Mouse (Mus musculus): ENCODE results near the gene Galr3. TPM values are rescaled to one million over a fixed set of nuclear protein-coding genes. Genes with fewer than 3 reads are reported as not detected.

The Galr3 gene
- polyA plus RNA-seq, 1 experiment from 2014 or later: 0.14 TPM

DNA sequence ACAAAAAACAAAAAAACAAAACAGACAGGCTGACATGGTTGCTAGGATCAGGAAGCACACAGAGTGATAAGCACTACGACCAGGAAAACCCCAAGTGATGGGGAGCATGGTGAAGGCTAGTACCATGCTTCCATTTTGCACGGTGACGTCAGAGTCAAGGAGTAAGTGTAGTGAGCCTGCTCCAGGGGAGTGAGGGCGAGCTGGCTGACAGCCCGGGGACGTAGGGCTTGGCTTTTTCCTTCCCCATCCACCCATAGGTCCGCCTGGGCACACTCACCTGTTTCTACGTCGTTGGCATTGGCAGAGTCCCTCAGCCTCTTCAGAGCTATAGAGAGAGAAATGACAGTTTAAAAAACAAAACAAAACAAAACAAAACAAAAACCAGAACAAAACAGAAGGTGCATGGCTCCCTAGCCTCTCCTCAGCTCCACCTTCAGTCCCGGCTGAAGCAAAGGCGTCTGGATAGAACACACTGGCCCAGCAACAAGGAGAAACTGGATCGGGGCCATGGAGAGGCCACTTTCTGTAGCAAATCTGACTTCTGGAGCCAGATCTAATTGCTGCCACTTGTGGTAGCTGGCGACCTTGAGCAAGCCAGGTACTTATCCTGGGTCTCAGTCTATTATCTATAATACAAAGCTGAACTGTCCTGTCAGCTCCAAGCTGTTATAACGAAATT, 19.3 kb downstream of the Galr3 start:
- ATAC-seq: no peak
- no peak overlapping the region for H3K4me3 ChIP-seq (ENCODE audit: low read length)
- H3K9me3 ChIP-seq (ENCODE audit: control insufficient read depth, low read length): no peaks in the 10 kb centered on the region
- H3K9ac ChIP-seq (ENCODE audit: low read depth, low read length): no peak overlapping the region
- no peak overlapping the region for H3K27ac ChIP-seq (ENCODE audit: low read depth, low read length)
- WGBS: 81% methylated on average over 14 of the region's 14 CpGs
- peaks cover 10% of the 10 kb centered on the region for H3K4me1 ChIP-seq (ENCODE audit: control insufficient read depth, insufficient read depth, low read depth, low read length)
- peaks cover 30% of the 10 kb centered on the region for H3K36me3 ChIP-seq (ENCODE audit: control insufficient read depth, insufficient read depth, low read length)
- peak overlapping the region; percentile 85; the same call in 1 of the 2 replicates for H3K4me2 ChIP-seq (ENCODE audit: low read length)
- no peaks in the 10 kb centered on the region for H3K27me3 ChIP-seq (replicated peaks; ENCODE audit: control insufficient read depth, insufficient read depth, low read length)

DNA sequence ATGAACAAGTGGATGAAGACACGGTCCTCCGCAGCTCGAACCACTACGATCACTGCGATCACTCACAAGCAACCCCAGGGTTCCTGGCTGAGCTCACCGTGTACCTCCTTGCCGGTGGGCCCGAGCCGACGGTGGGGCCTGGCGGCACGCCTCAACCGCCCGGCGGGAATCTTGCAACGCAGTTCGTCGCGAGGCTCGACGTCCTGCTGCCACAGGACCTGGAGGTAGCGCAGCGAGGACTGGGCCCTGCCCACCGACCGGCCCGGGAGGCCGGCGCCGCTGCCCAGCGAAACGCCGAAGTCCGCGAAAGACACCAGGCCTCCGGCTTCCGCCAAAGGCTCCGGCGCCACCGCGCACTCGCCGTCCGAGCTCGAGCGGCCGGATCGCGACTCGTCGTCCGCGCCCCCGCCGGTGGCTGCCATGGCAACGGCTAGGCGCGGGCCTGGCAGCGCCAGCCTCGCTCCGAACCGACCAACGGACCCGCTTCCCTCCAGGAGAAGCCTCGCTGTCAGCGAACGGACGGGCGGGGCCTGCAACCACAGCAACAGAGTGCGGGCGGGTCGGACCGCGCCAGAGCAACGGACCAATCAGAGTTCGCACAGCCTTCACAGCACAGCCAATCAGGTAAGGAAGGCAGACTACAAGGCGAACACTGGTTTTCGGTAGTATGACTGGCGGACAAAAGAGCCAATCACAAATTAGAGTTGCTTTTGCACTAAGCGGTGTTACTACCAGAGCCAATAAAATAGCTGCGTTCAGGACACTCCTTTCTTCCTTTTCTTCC, 20.9 kb downstream of the Galr3 start, which contains the start of gene Ankrd54:
TSS of gene Ankrd54 (minus strand) at position 518 of the 784 bp plus-strand sequence.
- ATAC-seq: peak; percentile 100
- Histone ChIP-seq H3K27ac (ENCODE audit: low read depth, low read length) (peak within 1 kb of the TSS; percentile 83), H3K36me3 (ENCODE audit: control insufficient read depth, insufficient read depth, low read length) (peaks cover 24% of the 10 kb centered on the region), H3K4me2 (ENCODE audit: low read length) (peak within 1 kb of the TSS; percentile 85), H3K27me3 (replicated peaks; ENCODE audit: control insufficient read depth, insufficient read depth, low read length) (no peaks in the 10 kb centered on the region), H3K4me1 (ENCODE audit: control insufficient read depth, insufficient read depth, low read depth, low read length) (peaks cover 10% of the 10 kb centered on the region), H3K9me3 (ENCODE audit: control insufficient read depth, low read length) (no peaks in the 10 kb centered on the region), H3K4me3 (ENCODE audit: low read length) (peak within 1 kb of the TSS; percentile 96), H3K9ac (ENCODE audit: low read depth, low read length) (peak within 1 kb of the TSS; percentile 87)
- WGBS: under 1% methylated on average over 64 of the region's 80 CpGs

DNA sequence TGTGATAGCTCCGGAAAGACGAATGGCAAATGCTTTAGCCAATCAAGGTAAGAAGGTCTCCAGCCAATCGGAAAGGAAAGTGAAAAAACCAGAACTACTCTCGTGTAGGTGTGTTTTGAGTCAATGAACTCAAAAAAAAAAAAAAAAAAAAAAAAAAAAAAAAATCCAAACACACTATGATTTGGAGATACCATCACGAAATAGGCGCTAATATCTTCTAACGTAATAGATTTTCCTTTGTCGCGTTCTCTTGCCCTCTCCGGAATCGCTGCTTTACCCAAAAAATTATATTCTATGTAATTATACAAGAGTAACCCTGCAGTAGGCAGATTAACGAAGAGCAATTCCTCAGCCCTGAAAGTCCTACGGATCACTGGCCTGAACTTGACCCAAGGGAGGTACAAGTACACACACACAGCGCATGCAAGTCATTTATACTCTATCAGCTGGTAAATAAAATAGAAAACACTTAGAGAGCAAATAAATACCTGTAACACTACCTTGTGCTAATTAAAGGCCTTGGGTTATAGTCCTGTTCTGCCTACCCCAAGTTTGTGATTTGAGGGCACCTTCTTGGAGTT, 21.6 kb downstream of the Galr3 start:
- H3K4me1 ChIP-seq (ENCODE audit: control insufficient read depth, insufficient read depth, low read depth, low read length): peaks cover 10% of the 10 kb centered on the region
- no peak for ATAC-seq
- H3K36me3 ChIP-seq (ENCODE audit: control insufficient read depth, insufficient read depth, low read length): peaks cover 18% of the 10 kb centered on the region
- H3K27me3 ChIP-seq (replicated peaks; ENCODE audit: control insufficient read depth, insufficient read depth, low read length): no peaks in the 10 kb centered on the region
- H3K4me2 ChIP-seq (ENCODE audit: low read length): peak overlapping the region; percentile 59
- peak overlapping the region; percentile 5 for H3K9ac ChIP-seq (ENCODE audit: low read depth, low read length)
- peak overlapping the region; percentile 45; the same call in 1 of the 2 replicates for H3K27ac ChIP-seq (ENCODE audit: low read depth, low read length)
- H3K9me3 ChIP-seq (ENCODE audit: control insufficient read depth, low read length): no peaks in the 10 kb centered on the region
- 10% methylated on average over 14 of the region's 14 CpGs for WGBS
- H3K4me3 ChIP-seq (ENCODE audit: low read length): peak overlapping the region; percentile 31

DNA sequence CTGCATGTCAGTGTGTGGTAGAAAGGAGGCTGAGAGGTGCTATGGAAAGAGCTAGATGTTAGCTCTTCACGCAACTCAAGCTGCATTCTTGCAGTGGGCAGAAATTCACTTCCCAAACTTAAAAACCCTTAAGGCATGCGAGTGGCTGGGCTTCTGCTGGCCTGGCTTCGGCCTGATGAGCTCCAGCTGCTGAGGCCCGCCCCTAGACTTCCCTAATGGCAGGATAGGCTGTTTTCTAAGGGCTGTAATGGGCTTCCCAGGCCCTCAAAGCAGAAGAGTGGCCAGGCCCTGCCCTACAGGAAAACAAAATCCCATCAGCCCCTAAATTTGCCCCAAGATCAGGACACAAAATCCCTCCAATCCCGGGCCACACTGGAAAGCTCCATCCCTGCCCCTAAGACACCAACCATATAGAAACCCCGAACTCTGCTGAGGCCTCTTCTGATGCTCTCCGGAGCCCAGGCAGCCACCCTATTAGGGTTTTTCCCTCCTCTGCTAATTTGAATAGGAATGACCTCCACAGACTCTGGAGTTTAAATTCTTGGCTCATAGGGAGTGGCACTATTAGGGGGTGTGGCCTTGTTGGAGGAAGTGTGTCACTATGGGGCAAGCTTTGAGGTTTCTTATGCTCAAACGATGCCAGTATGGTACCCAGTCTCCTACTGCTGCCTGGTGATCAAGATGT, 23.5 kb downstream of the Galr3 start:
- H3K9ac ChIP-seq (ENCODE audit: low read depth, low read length): no peak overlapping the region
- H3K4me3 ChIP-seq (ENCODE audit: low read length): no peak overlapping the region
- no peaks in the 10 kb centered on the region for H3K27me3 ChIP-seq (replicated peaks; ENCODE audit: control insufficient read depth, insufficient read depth, low read length)
- WGBS: 67% methylated on average over 8 of the region's 8 CpGs
- ATAC-seq: no peak
- H3K36me3 ChIP-seq (ENCODE audit: control insufficient read depth, insufficient read depth, low read length): peaks cover 2% of the 10 kb centered on the region
- peaks cover 10% of the 10 kb centered on the region for H3K4me1 ChIP-seq (ENCODE audit: control insufficient read depth, insufficient read depth, low read depth, low read length)
- no peak overlapping the region for H3K4me2 ChIP-seq (ENCODE audit: low read length)
- no peaks in the 10 kb centered on the region for H3K9me3 ChIP-seq (ENCODE audit: control insufficient read depth, low read length)
- no peak overlapping the region for H3K27ac ChIP-seq (ENCODE audit: low read depth, low read length)

DNA sequence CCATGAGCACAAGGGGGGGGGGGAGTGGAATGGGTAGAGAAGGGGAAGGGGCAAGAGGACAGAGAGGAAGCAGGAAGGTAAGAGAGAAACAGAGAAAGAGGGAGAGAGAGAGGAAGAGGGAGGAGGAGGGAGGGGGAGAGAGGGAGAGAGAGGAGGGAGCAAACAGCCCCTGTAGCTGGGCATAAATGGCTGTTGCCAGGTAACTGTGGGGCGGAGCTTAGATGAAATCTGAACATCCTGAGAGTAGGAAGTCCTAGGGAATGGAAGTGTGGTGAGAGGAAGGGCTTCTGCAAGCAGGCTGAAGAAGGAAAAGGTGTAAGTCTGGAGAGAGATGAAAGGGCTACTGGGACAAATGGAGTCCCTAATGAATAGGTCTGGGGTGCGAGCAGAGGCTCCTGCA, 24.6 kb downstream of the Galr3 start:
- Histone ChIP-seq H3K4me2 (ENCODE audit: low read length) (no peak overlapping the region), H3K36me3 (ENCODE audit: control insufficient read depth, insufficient read depth, low read length) (no peaks in the 10 kb centered on the region), H3K27ac (ENCODE audit: low read depth, low read length) (no peak overlapping the region), H3K27me3 (replicated peaks; ENCODE audit: control insufficient read depth, insufficient read depth, low read length) (no peaks in the 10 kb centered on the region), H3K4me1 (ENCODE audit: control insufficient read depth, insufficient read depth, low read depth, low read length) (peaks cover 10% of the 10 kb centered on the region), H3K9me3 (ENCODE audit: control insufficient read depth, low read length) (no peaks in the 10 kb centered on the region), H3K9ac (ENCODE audit: low read depth, low read length) (no peak overlapping the region), H3K4me3 (ENCODE audit: low read length) (no peak overlapping the region)
- no peak for ATAC-seq
- WGBS: 58% methylated on average over 2 of the region's 2 CpGs

DNA sequence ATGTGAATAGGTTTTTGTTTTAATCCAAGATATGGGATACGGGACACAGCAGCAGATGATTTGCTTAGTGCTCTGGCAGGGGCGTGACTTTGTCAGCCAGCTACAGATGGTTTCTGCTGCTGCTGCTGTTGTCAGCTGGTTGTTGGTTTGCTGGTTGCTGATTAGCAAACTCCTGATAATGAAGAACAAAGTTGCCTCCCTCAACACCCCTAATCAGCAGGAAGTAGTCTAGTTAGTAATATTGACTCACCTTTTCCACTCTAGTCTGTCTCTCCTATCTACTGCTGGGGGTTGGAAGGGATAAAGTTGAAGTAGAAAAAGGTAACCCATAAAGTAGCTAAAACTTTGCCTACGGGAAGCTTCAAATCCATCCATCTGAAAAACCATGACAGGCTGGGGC, 25.9 kb downstream of the Galr3 start:
- no peaks in the 10 kb centered on the region for H3K36me3 ChIP-seq (ENCODE audit: control insufficient read depth, insufficient read depth, low read length)
- no peak overlapping the region for H3K9ac ChIP-seq (ENCODE audit: low read depth, low read length)
- no peak for ATAC-seq
- H3K4me1 ChIP-seq (ENCODE audit: control insufficient read depth, insufficient read depth, low read depth, low read length): peaks cover 5% of the 10 kb centered on the region
- H3K27me3 ChIP-seq (replicated peaks; ENCODE audit: control insufficient read depth, insufficient read depth, low read length): no peaks in the 10 kb centered on the region
- H3K4me3 ChIP-seq (ENCODE audit: low read length): no peak overlapping the region
- no peak overlapping the region for H3K27ac ChIP-seq (ENCODE audit: low read depth, low read length)
- H3K9me3 ChIP-seq (ENCODE audit: control insufficient read depth, low read length): no peaks in the 10 kb centered on the region
- WGBS: 85% methylated on average over 3 of the region's 3 CpGs
- no peak overlapping the region for H3K4me2 ChIP-seq (ENCODE audit: low read length)

DNA sequence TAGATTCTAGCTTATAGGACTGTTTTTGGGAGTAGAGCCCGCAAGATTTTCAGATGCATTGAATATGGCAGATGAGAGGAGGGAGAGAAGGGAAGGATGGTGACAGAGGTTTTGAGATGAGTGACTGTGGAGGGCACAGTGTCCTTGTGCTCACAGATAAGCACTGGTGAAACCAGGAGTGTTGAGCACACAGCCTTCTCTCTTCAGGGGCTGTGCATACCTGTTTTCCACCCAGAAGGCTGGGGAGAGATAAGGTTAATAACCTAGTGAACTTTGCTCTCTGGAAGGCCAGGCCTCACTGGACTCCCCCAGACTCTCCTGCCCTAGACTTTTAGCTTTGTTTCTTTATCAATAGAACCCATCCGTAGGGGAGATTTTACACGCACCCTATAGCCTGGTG, 26.7 kb downstream of the Galr3 start:
- Histone ChIP-seq H3K4me3 (ENCODE audit: low read length) (no peak overlapping the region), H3K36me3 (ENCODE audit: control insufficient read depth, insufficient read depth, low read length) (no peaks in the 10 kb centered on the region), H3K4me2 (ENCODE audit: low read length) (no peak overlapping the region), H3K27me3 (replicated peaks; ENCODE audit: control insufficient read depth, insufficient read depth, low read length) (no peaks in the 10 kb centered on the region), H3K4me1 (ENCODE audit: control insufficient read depth, insufficient read depth, low read depth, low read length) (peaks cover 3% of the 10 kb centered on the region), H3K9ac (ENCODE audit: low read depth, low read length) (no peak overlapping the region), H3K9me3 (ENCODE audit: control insufficient read depth, low read length) (no peaks in the 10 kb centered on the region), H3K27ac (ENCODE audit: low read depth, low read length) (no peak overlapping the region)
- 84% methylated on average over 3 of the region's 3 CpGs for WGBS
- ATAC-seq: no peak

DNA sequence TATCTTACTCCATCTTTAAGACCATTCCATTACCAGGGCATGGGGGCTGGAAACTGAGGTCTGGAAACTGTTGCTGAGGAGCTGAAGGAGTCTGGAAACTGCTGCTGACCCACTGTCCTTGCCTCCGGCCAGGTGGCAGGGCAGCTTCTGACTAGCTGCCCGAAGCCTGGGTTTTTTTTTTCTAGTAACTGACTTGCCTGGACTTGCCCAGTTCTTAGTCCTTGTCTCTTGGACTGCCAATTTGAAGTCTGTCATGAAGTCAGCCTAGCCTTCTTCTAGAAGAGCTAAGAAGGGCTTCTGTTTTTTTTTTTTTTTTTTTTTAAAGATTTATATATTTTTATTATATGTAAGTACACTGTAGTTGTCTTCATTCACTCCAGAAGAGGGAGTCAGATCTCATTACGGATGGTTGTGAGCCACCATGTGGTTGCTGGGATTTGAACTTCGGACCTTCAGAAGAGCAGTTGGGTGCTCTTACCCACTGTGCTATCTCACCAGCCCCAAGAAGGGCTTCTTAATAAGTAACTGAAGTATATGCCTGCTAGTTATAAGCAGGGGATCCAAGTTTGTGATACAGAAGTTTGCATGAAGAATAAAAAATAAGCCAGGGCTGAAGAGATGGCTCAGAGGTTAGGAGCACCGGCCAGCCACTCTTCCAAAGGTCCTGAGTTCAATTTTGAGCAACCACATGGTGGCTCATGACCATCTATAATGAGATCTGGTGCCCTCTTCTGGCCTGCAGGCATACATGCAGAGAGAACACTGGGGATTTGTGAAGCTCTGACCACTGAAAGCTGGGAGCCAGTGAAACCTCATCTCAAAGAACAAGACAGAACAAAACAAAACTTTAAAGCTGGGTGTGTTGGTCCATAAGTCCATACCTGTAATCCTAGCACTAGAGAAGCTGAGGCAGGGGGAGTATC, 29.7 kb downstream of the Galr3 start:
- Histone ChIP-seq H3K4me2 (ENCODE audit: low read length) (no peak overlapping the region), H3K9ac (ENCODE audit: low read depth, low read length) (no peak overlapping the region), H3K27me3 (replicated peaks; ENCODE audit: control insufficient read depth, insufficient read depth, low read length) (no peaks in the 10 kb centered on the region), H3K27ac (ENCODE audit: low read depth, low read length) (no peak overlapping the region), H3K36me3 (ENCODE audit: control insufficient read depth, insufficient read depth, low read length) (no peaks in the 10 kb centered on the region), H3K9me3 (ENCODE audit: control insufficient read depth, low read length) (no peaks in the 10 kb centered on the region), H3K4me3 (ENCODE audit: low read length) (no peak overlapping the region), H3K4me1 (ENCODE audit: control insufficient read depth, insufficient read depth, low read depth, low read length) (peaks cover 11% of the 10 kb centered on the region)
- ATAC-seq: no peak
- WGBS: 68% methylated on average over 5 of the region's 5 CpGs

All from hindbrain, embryonic 16.5 days (tissue).